Mouse (Mus musculus) thymus, postnatal 25 days (tissue): ENCODE data around the gene Ddt.
"Not testable (repeated sequence)": the region's sequence is repeated elsewhere in the genome, so short reads cannot be mapped to it uniquely, and the experiment has no call there.

Experiments used
- DNase-seq: peaks from one replicate; pipeline ENCODE4 v3.0.0; 2022

The Ddt gene

DNA sequence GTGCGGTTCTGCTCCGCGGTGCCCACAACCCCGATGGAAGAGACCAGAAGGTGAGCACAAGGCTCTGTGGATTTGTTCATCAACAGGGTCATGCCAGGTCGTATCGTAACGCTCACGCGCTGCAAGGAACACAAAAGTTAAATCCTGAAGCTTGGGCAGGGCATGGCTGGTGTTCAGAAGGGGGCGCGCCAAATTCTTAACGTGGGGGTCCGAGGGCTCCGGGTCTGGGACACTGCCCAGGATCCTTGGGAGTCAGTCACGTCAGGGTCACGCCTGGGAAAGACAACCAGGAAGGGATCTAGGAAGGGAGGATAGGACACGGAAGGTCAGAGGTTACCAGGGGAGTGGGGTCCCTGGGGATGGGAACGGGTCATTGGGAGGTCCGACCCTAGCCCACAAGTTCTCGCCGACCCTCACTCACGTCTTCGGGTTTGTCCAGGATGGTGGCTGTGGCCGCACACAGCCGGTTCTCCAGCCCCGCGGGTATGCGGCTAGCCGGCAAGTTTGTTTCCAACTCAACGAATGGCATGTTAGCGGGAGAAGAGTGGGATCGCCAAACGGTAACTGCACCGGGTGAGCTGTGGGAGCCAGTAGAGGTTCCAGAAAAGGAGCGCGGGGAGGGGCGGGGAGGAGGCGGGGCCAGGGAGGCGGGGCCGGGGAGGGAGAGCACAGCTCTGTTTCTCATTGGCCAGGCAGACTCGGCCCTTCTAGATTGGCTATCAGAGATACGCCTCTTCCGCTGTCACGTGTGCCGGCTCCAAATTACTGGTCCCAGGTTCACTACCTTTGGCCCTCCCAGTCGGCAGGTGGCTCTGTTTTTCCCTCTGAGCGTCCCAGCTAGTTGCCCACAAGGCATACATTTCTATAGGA, at the start of gene Ddt:
TSS of gene Ddt (minus strand) at position 620 of the 870 bp plus-strand sequence.
- peak; percentile 85 for DNase-seq

DNA sequence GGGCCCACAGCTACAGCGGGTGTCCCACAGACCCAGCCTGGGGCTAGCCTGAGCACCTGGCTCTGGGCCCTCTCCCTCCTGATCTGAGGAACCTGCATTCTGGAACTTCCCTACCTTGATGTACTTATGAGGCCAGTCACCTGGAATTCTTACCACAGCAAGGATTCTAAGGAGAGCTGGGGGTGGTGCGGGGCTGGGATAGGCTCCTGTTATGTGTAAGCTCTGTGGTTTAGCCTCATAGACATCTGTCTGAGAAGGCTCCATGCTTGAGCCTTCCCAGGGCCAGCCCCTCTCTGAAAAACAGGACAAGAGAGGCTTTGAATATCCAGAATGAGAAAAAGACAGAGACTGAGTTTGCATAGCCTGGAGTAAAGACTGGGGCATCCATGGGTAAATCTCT, 49.2 kb upstream of the Ddt start, which contains the start of gene Gstt4:
TSS of gene Gstt4 (minus strand) at position 101 of the 400 bp plus-strand sequence.
- DNase-seq = no peak

DNA sequence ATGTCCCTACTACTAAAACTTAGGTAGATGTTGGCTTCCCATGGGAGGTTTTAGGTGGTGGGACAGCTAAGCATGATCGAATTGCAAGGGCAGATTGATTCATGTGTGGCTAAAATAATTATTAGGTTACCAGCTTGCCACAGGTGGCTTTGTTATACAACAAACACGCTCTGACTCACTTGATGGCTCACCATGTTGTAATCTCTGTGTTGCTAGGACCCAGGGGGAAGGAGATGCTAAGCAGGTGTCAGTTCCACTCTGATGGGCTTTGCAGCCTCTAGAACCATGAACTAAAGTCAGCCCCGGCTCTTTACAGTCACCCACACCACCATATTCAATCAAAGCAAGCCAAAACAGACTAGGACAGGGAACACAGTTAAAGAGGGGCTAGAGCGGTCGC, 46.7 kb upstream of the Ddt start:
- no peak for DNase-seq

DNA sequence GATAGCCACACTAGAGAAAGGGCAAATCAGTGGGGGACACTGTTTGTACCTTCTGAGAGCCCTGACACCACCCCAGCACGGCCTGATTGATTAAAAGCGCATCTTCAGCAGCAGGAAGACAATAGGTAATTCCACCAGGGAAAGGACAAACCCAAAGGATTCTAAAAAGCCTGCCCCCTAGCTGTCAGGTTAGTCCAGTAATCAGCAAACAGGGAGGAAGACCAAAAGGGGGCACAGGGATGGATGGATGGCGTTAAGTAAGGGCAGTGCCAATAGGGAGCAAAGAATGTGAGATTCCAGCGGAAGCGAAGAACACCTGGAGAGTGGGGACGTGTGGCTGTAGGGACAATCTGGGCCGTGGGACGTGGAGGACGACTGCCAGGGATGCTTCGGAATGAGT, 45.4 kb upstream of the Ddt start:
- DNase-seq = no peak

DNA sequence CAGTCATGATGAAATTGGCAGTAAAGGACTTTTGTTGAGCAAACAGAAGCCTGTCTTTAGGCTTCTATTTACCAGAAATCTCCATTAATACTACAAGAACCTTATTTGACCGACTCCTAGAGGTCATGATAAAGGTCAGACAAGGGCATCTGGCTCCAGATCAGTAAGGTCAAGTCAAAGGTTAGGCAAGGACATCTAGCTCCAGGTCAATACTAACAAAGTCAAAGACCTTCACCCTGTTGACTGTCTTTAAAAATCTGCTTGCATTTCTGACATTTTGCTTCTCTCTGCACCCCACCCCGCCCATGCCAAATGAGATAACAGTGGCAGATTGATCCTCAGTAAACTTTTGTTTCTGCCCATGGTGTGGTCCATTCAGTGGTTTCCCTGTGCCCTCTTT, 31.0 kb upstream of the Ddt start:
- DNase-seq = no peak

DNA sequence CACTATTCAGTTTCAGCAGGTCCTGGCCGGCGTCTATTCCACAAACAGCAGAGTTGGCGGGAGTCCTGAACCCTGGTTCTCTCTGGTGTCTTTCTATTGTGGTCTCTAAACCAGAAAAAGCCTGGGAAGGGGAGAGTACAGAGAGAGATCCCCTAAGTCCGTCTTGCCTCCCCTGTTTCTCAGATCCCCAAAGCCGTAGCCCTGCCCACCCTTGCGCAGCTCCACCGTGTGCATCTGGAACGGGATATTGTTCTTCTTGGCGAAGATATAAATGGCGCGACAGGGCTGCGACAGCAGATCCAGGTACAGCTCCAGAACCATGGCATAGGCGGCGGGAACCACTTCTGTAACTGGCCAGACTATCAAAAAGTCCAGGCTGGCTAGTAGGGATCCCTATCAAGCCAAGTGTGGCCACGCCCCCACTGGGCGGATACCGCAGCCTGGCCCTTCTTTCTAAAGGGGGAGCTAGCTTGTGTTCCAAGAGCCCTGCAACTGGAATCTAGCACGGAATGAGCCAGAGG, 25.0 kb upstream of the Ddt start, which contains the start of gene Gstt1:
TSS of gene Gstt1 (minus strand) at position 409 of the 521 bp plus-strand sequence.
- no peak for DNase-seq

DNA sequence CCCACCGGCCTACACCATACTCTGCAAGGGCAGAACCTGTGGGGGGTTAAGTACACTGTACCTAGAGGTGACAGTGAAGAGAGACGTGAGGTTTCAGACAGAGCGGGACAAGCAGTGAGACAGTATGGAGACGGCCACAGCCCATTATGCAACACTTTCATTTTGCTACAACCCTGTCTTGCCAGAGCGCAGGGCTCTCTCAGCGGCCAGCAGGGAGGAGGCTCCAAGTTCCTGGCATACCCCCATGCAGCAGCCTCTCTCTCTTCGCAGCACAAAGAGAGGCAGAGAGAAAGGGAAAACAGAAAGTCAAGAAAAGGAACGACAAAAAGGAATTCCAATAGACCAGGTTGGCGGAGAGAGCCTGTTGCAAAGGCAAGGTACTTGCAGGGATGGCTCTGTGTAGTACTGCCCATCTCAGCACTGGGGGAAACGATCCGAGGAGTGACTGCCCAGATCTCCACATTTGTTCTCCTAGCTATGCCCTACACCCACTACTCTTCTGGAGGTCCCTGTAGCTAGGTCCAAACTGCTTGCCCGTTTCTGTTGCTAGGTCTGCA, 24.5 kb upstream of the Ddt start:
- peak; percentile 17 for DNase-seq

DNA sequence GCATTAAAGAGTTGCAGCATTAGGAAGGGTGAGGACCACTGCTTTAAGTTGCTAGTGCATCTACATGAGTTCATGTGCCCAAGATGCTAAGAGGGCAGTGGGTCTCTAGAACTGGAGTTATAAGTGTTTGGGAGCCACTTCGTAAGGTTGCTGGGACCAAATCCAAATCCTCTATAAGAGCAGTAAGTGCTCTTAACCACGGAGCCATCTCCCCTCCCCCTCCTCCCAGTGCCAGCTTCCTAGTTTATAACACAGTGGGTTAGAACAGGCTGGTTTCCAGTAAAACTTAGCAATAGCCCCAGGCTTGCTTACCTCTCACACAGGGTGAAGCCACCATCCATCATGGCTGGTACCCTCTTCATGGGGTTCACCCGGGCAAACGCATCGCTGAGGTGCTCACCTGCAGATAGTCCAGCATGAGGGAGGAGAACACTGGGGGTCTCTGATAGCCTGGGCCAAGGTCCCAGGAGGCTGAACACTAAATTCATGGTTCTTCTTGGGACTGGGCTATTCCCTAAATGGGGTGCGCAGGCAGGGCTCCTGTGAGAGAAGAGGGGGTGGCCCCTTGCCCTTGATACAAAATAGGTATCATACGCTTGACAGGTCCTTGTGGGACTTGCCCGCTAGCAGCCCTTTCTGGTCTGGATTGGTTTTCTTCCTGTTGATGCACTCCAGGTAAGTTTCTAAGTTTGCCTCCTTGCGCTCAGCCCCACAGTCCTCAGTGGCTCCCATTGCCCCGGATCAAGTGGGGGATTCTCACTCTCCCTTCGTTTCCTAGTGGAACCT, 23.7 kb upstream of the Ddt start:
- no peak for DNase-seq

DNA sequence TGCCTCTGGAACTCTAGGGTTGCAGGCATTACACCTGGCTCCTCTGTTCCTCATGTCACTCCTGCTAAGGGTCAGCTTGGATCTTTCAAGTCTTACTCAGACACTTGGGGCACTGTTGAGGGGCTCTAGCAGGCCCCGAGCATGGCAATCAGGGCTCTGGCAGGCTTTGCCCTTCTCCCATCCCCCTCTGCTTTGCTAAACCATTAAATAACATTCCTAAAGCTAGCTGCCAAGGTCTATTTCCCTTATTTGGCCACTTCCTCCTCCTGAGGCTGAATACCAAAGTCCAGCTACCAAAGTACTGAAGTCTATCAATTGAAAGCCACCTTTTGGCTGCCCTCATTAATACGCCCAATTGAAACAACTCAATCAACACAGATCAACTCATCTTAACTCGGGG, 21.7 kb upstream of the Ddt start:
- DNase-seq = no peak

DNA sequence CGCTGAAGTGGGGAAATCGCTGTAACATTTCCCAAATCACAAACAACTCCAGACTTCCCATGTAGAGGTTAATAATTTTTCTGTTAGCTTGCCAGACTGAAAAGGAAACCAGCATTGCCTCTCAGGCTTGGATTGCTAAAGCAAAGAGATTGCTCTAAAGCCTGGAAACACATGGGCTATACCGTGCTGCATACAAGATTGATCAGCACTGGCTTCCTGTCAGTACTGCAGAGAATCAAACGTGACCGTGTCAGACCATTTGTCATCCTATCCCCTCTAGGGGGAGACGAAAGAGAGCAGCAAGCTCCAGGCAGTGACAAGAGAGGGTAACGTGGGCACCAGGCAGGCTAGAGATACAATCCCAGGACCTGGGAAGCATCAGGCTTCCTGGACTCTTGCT, 17.6 kb upstream of the Ddt start:
- peak; percentile 35 for DNase-seq

DNA sequence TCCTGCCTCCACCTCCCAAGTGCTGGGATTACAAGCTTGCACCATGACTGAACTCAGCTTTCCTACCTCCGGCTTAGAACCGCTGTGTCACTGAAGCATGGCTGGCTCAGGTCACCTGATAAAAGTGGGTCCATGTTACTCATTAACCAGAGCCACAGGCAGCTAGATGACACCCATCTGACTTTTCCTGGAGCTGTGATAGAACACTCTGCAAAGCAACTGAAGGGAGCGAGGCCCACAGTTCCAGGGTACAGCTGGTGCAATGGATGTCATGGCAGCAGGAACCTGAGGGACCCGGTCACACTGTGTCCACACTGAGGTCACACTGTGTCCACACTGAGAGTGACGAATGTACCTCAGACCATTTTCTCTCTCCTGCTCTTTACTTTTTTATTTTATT, 16.6 kb upstream of the Ddt start:
- no peak for DNase-seq

DNA sequence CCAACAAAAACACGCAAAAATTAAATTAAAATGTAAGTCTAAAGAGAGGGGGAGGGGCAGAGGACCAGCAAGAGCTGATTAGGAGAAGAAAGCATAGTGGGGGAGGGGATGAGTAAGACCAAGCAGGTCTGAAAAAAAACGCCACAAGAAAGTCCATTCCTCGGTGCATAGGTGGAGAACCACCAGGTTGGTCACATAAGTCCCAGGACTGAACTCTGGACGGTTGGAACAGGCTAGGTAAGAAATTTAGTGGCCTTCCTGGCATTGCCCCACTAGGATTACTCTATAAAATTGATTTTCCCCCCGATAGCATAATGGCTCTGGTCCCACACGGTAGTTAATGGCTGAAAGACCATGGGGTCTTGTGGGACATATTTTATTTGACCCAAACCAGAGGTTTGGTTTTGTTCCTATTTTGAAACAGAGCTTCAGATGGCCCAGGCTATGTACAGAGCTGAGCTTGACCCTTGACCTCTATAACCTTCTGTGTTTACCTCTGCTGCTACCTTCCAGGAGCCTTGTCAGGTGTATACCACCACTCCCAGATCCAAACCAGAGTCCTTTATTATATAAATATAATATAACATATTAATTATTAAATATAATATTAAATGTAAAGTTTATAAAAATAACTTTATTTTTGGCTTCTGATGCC, 16.0 kb upstream of the Ddt start:
- no peak for DNase-seq

DNA sequence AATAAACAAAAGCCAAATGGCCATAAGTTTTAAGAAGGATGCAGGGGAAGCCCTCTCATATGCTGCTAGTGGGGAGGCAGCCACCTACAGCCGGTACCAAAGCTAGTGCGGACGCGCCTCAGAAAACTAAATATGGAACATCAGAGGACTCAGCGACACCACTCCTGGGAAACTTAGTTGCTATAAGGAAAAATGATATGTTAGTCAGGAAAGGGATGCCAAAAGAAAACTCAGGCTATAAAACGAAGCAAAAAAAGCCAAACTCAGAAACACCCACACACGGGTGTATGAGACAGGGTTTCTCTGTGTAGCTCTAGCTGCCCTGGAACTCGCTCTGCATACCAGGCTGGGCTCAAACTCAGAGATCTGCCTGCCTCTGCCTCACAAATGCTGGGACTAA, 15.1 kb upstream of the Ddt start:
- no peak for DNase-seq

DNA sequence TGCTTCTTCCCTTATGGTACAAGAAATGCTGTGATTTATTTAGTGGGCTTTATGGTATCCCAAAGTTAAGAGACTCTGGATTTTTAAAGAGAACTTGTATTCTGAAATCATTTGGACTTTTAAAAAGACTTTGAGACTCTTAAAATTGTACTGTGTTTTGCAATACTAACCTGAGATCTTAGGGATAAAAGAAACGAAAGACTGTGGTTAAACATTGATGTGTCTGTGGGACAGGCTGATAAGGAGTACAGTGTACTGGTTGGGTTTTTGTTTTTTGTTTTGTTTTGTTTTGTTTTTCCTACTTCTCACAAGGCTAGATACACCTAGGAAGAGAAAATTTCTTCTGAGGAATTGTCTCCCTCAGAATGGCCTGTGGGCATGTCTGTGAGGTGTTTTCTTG, 12.2 kb upstream of the Ddt start:
- DNase-seq = no peak

DNA sequence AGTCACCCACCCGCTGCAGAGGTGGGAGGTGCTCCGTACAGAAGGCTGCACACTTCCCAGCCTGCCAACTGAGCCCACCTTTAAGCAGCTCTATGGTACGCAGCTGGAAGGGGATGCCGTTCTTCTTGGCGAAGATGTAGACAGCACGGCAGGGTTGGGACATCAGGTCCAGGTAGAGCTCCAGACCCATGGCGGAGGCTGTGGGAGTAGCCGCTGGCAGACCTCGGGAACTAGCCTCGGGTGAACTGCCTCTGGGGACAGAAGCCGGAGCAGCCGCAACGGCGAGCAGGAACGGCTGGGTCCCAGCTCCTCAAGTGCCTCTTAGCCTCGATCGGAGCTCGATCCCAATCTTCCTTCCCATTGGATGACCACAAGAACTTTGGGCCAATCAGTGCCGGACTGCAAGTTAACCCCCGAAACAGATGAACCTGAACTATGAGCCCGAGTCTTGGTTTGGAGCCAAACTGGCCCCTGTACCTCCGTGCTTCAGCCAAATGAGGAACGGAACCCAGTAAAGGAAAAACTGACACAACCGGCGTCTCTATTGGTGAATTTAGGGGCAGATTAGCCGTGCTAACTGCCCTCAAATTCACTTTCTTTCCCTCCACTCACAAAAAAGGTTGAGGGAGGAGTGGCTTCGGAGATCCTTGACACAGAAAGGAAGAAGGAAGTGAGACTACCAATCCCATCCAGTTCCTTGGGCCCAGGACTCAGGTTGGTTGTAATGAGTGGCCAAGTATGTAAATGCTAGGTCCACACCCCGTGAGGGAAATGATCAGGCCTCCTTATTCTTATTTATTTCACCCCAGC, 7.8 kb upstream of the Ddt start, which contains the start of the genes Gm20441 and Gstt3:
TSS of gene Gm20441 (minus strand) at position 186 of the 810 bp plus-strand sequence.
TSS of gene Gstt3 (minus strand) at position 646 of the 810 bp plus-strand sequence.
- DNase-seq = peak; percentile 34

DNA sequence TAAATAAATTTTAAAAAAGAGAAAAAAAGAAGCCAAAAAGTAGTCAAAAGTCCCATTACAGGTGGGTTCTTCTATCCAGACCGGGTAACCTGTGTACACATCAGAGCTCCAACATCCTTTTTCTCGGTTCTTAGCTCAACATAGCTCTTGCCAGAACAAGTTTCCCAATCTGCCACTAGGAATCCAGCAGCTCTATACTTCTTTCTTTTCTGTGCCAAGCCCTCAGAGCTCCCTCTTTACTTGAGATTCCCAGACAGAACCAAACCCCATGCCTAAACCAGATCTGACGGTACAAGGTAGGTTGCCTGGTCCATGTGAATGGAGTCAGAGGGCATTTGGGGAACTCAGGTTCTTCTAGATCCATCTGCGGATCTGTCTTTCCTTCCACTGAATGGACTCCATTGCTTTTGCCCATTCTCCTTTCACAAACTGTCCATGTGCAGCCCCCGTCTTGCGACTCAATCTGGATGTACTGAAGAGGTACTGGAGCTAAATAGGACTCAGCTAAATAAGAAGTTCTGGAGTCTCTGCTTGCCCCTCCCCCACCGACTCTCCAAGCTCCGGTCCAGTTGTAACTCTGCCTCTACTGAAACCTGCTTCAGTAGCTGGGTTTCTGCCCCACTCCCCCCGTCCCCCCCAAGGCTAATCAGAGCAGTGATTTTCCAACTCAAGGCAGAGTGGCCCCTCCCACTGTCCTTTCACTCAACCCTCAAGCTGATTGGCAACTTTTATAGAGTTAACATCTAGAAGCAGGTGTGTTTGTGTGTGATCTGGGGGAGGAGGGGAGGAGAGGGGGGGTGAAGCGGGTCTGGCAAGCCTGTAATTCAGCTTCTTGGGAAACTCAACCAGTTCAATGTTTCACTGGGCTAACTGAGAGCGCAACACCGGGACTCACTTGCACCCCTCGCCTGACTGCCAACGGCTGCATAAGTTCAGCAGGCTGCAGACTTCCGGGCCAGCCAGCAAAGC, 6.3 kb upstream of the Ddt start:
- no peak for DNase-seq

DNA sequence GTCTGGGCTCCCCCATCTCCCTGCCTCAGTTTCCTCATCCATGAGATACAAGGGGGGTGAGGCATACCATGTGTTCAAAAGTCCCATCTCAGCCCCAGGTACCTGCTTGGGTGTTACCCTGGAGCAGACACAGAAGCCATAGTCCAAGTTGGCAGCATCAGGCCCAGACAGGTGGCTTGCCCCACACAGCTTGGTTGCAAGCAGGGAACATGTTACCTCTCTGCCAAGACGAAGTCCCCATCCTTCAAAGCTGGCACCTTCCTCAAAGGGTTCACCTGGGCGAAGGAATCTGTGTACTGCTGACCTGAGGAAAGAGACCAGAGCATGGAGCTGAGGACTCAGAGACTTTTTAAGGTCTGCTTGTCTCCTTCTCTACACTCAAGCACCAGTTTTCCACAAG, 4.7 kb upstream of the Ddt start:
- DNase-seq = no peak

DNA sequence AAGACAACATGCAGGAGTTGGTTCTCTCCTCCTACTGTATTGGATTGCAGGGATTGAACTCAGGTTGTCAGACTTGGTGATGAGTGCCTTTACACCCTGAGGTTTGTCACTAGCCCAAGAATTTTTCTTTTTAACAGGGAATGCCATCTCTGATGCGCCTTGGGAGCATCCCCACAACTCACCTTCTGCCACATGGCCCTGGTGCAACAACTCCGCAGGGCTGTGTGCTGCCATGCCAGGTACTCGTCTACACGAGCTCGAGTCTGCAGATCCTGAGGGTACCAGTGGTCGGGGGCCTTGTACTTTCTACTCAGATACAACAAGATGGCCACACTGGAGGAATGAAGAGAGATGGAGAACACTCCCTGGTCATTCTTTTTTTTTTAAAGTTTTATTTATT, 3.3 kb upstream of the Ddt start:
- DNase-seq = no peak

DNA sequence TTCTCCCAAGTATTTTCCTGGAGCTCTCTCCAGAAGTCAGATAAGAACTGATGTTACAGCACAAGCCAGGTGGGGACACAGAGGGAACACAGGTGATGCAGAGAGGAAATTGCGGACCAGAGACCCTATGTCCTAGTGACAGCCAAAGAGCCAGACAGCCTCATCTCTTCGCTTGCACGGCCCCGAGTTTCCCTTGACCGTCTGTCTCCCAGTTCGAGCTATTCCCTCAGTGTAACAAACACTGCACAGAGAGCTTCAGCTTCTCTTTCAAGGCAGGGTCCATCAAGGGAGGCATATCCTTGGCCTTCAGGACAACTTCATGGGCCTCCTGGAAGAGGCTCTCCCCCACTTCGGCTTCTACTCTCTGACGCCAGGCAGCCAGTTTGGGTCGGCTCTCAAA, 1.4 kb upstream of the Ddt start:
- no peak for DNase-seq

DNA sequence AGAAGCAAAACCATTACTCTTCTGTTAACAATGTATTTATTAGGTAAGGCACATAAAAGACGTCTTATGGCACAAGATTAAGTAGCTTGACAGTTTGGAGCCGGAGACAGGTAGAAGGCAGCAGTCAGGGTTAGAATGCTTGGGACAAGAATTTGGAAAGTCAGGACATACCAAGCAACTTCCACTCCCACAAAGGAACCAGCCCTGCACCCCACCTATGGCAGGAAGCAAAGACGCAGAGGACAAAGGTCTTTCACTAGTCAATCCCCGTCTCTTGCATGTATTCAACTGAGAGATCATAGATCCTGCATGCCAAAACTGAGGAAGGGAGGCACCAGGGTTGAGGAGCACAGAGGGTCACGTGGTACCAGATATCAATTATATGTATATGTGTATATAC, 888 bp upstream of the Ddt start:
- no peak for DNase-seq

DNA sequence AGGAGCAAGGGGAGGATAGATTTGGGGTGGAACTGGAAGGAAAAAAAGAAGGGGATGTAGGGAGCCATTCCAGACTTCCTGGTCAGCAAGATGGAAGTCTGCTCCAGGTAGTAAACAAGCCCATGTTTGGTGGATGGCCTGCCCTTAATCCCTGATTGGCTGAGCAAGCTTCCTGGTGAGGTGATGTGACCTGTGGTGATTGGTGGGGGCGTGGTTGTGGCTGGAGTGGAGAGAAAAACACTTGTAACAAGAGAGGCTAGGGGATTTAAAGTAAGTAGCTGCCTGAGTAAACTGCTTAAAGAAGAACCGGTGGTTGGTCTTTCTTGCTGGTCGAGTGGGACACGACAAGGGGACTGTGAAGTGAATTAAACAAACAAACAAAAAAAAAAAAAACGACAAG, 5.5 kb downstream of the Ddt start:
- not testable (repeated sequence) for DNase-seq
